Mouse (Mus musculus) B cell, adult 2 months (primary cell): ENCODE measurements at regions not wholly inside any gene's neighbourhood (a gene's known extent, or its start where the extent isn't known, plus 50 kb on each side); places are given as distances from the start of the nearest gene placed in this dataset.

Experiments used
- DNase-seq, 2 experiments: peaks; one replicate each; pipeline ENCODE4 v3.0.0; 2022

- DNase-seq, result no peak
Measured at GRCm38 (mm10) chr3:52640250-52641147, 372.4 kb downstream of the Foxo1 start.

- DNase-seq, result peak; percentile 79 to 85
Measured at GRCm38 (mm10) chr3:52638816-52639215, 370.7 kb downstream of the Foxo1 start.

GRCm38 (mm10) chr3:52634353-52634752 is 366.2 kb downstream of the Foxo1 start:
- DNase-seq, result peak; percentile 81 to 85

- peak; percentile 67 to 69 for DNase-seq
Measured at GRCm38 (mm10) chr3:52633491-52634100, 365.5 kb downstream of the Foxo1 start.

GRCm38 (mm10) chr3:52632635-52633034 is 364.5 kb downstream of the Foxo1 start:
- DNase-seq, result no peak

GRCm38 (mm10) chr3:52630209-52630608 is 362.1 kb downstream of the Foxo1 start:
- DNase-seq, result peak; percentile 41 to 55

- DNase-seq, result no peak
Measured at GRCm38 (mm10) chr3:52625125-52625524, 357.0 kb downstream of the Foxo1 start.

GRCm38 (mm10) chr3:52622530-52622929 is 354.4 kb downstream of the Foxo1 start:
- DNase-seq, result no peak

- DNase-seq, result no peak
Measured at GRCm38 (mm10) chr3:52621936-52622335, 353.8 kb downstream of the Foxo1 start.

- no peak for DNase-seq
Measured at GRCm38 (mm10) chr3:52618925-52619224, 350.7 kb downstream of the Foxo1 start.

- no peak for DNase-seq
Measured at GRCm38 (mm10) chr3:52618212-52618924, 350.2 kb downstream of the Foxo1 start.

- no peak for DNase-seq
Measured at GRCm38 (mm10) chr3:52617413-52618149, 349.4 kb downstream of the Foxo1 start.

- DNase-seq, result peak; percentile 12 to 26
Measured at GRCm38 (mm10) chr3:52611881-52612280, 343.7 kb downstream of the Foxo1 start.

GRCm38 (mm10) chr3:52610466-52610865 is 342.3 kb downstream of the Foxo1 start:
- no peak for DNase-seq

- DNase-seq, result no peak
Measured at GRCm38 (mm10) chr3:52608086-52608426, 339.9 kb downstream of the Foxo1 start.

- DNase-seq, result no peak
Measured at GRCm38 (mm10) chr3:52607379-52608085, 339.4 kb downstream of the Foxo1 start.

GRCm38 (mm10) chr3:52605261-52605771 is 337.2 kb downstream of the Foxo1 start:
- DNase-seq, result no peak

- no peak for DNase-seq
Measured at GRCm38 (mm10) chr3:52603244-52603704, 335.1 kb downstream of the Foxo1 start.

- DNase-seq, result no peak
Measured at GRCm38 (mm10) chr3:52601011-52601745, 333.0 kb downstream of the Foxo1 start.

- DNase-seq, result no peak
Measured at GRCm38 (mm10) chr3:52600581-52600980, 332.4 kb downstream of the Foxo1 start.

GRCm38 (mm10) chr3:52600146-52600545 is 332.0 kb downstream of the Foxo1 start:
- DNase-seq, result no peak
